ENCODE assay signal across 8 mouse cellular contexts in genomic region chrX:13241426-13242319, GRCm38 (mm10). TPM values are rescaled to one million over a fixed set of nuclear protein-coding genes. Genes with fewer than 3 reads are reported as not detected.
A peak's percentile ranks its signal among the peaks of the same experiment; 100 is the strongest.
DNase-seq lines count a peak whose midpoint lies in the region; ATAC-seq and TF ChIP-seq lines count a peak whose summit lies in the region.

No protein-coding gene starts in this region.

- H3K9me3 ChIP-seq in lung, postnatal 0 days (ENCODE audit: low read length): no peaks in the 10 kb centered on the region
- no peaks in the 10 kb centered on the region for H3K9me3 ChIP-seq in stomach, embryonic 16.5 days (replicated peaks; ENCODE audit: control insufficient read depth, low read length)

- TF ChIP-seq POLR2A in cerebellum, adult 2 months (IDR thresholded peaks at IDR 0.05; ENCODE audit: borderline replicate concordance, insufficient read depth, low read length): no peak

- no peaks in the 10 kb centered on the region for H3K36me3 ChIP-seq in lung, postnatal 0 days (ENCODE audit: insufficient read depth, low read length)
- H3K36me3 ChIP-seq in stomach, embryonic 16.5 days (ENCODE audit: control insufficient read depth, insufficient read depth, low read length): no peaks in the 10 kb centered on the region

- DNase-seq in right cerebral cortex, postnatal 25 days: peak; percentile 9
- no peak for DNase-seq in right cerebral cortex, adult 18-20 months
- DNase-seq in cerebellum, adult 2 months: peak; percentile 45 to 47
- DNase-seq in forelimb bud, embryonic 11.5 days (ENCODE audit: low read depth, low spot score): peak; percentile 61
- DNase-seq in kidney, adult 9 months: peak; percentile 53
- DNase-seq in lung, postnatal 0 days (ENCODE audit: low spot score): no peak
- no peak for DNase-seq in urinary bladder, postnatal 25 days (ENCODE audit: low spot score)

- H3K4me3 ChIP-seq in cerebellum, adult 2 months (replicated peaks; ENCODE audit: insufficient read depth, low read depth, low read length): peak overlapping the region; percentile 85
- H3K4me3 ChIP-seq in lung, postnatal 0 days (ENCODE audit: low read depth, low read length): peak overlapping the region; percentile 37
- peak overlapping the region; percentile 43 for H3K4me3 ChIP-seq in stomach, embryonic 16.5 days (replicated peaks; ENCODE audit: low read length)

- peaks cover 3% of the 10 kb centered on the region; the same call in 1 of the 2 replicates for H3K4me1 ChIP-seq in cerebellum, adult 2 months (ENCODE audit: control insufficient read depth, insufficient read depth, low read length)
- H3K4me1 ChIP-seq in lung, postnatal 0 days (ENCODE audit: insufficient read depth, low read depth, low read length): no peaks in the 10 kb centered on the region
- peaks cover 3% of the 10 kb centered on the region; the same call in 1 of the 2 replicates for H3K4me1 ChIP-seq in stomach, embryonic 16.5 days (ENCODE audit: control insufficient read depth, insufficient read depth, low read length)

- no peak for TF ChIP-seq EP300 in lung, postnatal 0 days (IDR thresholded peaks at IDR 0.05)

- H3K27ac ChIP-seq in cerebellum, adult 2 months (ENCODE audit: insufficient read depth, low read length): peak overlapping the region; percentile 98
- H3K27ac ChIP-seq in lung, postnatal 0 days (ENCODE audit: low read length): peak overlapping the region; percentile 90
- H3K27ac ChIP-seq in stomach, embryonic 16.5 days (ENCODE audit: low read length): peak overlapping the region; percentile 99

- H3K4me2 ChIP-seq in lung, postnatal 0 days (replicated peaks; ENCODE audit: low read depth, low read length): peak overlapping the region; percentile 55
- peak overlapping the region; percentile 55 for H3K4me2 ChIP-seq in stomach, embryonic 16.5 days (ENCODE audit: low read depth, low read length)

- peak overlapping the region; percentile 36; the same call in 1 of the 2 replicates for H3K9ac ChIP-seq in lung, postnatal 0 days (replicated peaks; ENCODE audit: low read depth)
- peak overlapping the region; percentile 76 for H3K9ac ChIP-seq in stomach, embryonic 16.5 days (ENCODE audit: low read length)

- no peak for ATAC-seq in lung, postnatal 0 days
- ATAC-seq in stomach, embryonic 16.5 days (ENCODE audit: insufficient read depth, low FRiP score): no peak

- WGBS in cerebellum, adult 2 months: 3% methylated on average over 21 of the region's 21 CpGs
- WGBS in lung, postnatal 0 days: 9% methylated on average over 21 of the region's 21 CpGs
- 8% methylated on average over 21 of the region's 21 CpGs for WGBS in stomach, embryonic 16.5 days

- no peaks in the 10 kb centered on the region for H3K27me3 ChIP-seq in cerebellum, adult 2 months (ENCODE audit: control insufficient read depth, insufficient read depth, low read length)
- no peaks in the 10 kb centered on the region for H3K27me3 ChIP-seq in lung, postnatal 0 days (replicated peaks; ENCODE audit: insufficient read depth, low read length)
- H3K27me3 ChIP-seq in stomach, embryonic 16.5 days (ENCODE audit: control insufficient read depth, insufficient read depth, low read length): peaks cover 8% of the 10 kb centered on the region; the same call in 1 of the 2 replicates

- TF ChIP-seq CTCF in cerebellum, adult 2 months (IDR thresholded peaks at IDR 0.05; ENCODE audit: borderline replicate concordance, insufficient read depth, low read depth, low read length): no peak
- no peak for TF ChIP-seq CTCF in lung, postnatal 0 days (IDR thresholded peaks at IDR 0.05)

RNA-seq across cellular contexts. Expression of gene Ddx3x, which starts 39.1 kb away (rescaled TPM):
- 85.7 and 121 TPM in 2 replicates for polyA plus RNA-seq in cerebellum, adult 2 months (2012; rRNA removed)
- polyA plus RNA-seq in lung, postnatal 0 days (2015; fragmentation: Nextera tagmentation; extraction: Ambion mirVana): 81.8 and 85.2 TPM in 2 replicates
- polyA plus RNA-seq in stomach, embryonic 16.5 days (2015; fragmentation: Nextera tagmentation; extraction: Ambion mirVana): 116 and 117 TPM in 2 replicates

Comparison
In these comparisons a context has a peak if more than half of its experiments do, and no peak if none do; other contexts are left out.
1. DNase-seq: peak in right cerebral cortex, postnatal 25 days (single experiment), cerebellum, adult 2 months (2 of 2), forelimb bud, embryonic 11.5 days (single experiment) and kidney, adult 9 months (single experiment); none in right cerebral cortex, adult 18-20 months (single experiment), lung, postnatal 0 days (single experiment) and urinary bladder, postnatal 25 days (single experiment).
2. Peak in every context shown above with its lines, with median percentiles within 50 percentile points of each other: H3K27ac ChIP-seq and H3K4me3 ChIP-seq.